Mouse (Mus musculus) A20 (cell line): ENCODE data around the gene Adamts6.

Experiments
- DNase-seq: peaks from one replicate; pipeline ENCODE4 v3.0.0-alpha.2; 2011; ENCODE audit warnings: low read depth, low spot score

The Adamts6 gene

GRCm38 (mm10) chr13:104460287-104460686, 172.7 kb downstream of the Adamts6 start:
- no peak for DNase-seq

DNA sequence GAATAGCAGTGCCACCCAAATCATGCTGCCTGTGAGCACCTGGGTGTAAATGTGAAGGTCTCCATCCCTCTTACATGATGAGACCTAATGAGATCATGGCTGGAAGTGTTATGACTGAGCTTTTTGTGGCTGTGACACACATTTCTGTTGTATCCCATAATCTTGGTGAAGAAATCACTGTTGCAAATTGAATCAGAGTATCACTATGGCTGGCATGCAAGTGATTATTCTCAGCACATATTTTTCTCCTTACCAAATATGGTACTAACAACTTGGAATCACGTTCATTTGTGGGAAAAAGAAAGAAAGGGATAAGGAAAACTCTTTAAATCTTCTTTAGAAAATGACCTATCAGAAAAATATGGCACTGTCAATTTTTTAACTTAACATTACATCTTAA, 180.4 kb downstream of the Adamts6 start:
- no peak for DNase-seq

DNA sequence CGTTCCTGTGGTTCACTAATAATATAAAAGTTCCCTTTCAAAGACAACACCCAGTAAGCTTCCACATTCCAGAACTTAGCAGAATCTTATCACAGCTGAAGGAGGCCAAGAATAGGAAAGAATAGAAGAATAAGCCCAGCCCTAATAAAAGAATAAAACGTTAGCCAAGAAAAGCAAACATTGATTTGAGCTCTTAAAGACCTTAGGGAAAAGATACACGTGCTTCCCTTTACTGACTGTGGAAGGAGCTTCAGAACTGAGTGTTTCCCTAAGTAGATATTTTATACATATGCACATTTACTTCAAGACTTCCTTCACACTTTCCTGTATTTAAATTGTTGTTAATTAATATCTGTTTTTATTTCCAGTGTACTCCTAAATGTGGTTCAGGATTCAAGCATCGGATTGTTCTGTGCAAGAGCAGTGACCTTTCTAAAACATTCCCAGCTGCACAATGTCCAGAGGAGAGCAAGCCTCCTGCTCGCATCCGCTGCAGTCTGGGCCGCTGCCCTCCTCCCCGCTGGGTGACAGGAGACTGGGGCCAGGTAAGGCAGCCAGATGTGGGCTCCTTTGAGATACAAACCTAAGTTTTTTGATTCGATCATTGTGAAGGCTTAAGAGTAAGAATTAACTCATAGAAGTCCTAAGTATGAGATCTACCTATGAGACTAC, 188.8 kb downstream of the Adamts6 start:
- DNase-seq: no peak

DNA sequence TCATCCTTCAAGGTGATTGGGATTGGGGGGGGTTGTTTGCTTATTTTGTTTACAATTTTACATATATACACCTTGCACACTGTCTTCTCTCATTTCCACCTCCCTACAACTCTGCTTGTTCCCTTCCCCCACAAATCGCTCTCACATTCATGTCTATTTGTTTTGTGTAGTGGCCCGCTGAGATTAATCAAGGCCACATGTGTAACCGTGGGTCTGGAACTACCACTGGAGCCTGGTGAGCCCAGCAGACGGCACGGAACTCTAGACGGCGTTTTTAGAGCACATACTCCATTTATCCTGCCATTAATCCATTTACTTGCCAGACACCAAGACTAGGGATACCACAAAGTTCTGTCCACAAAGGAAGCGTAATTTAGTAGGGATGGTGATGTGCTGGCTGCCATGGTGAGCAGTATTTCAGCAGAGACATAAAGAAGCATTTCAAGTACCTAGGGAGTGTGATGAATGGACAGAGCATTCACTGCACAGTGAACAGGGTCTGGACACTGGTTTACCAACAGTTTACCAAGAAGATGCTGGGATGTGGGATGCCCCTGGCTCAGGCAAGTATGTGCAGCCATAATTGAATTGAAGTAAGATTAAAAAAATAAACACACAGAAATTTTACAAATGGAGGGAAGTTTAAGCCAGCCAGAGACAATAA, 194.9 kb downstream of the Adamts6 start:
- DNase-seq: no peak

GRCm38 (mm10) chr13:104483111-104483722, 195.6 kb downstream of the Adamts6 start:
- no peak for DNase-seq

- no peak for DNase-seq
Measured at GRCm38 (mm10) chr13:104491046-104491811, 203.6 kb downstream of the Adamts6 start.

GRCm38 (mm10) chr13:104493466-104493993, 205.9 kb downstream of the Adamts6 start:
- DNase-seq: no peak

DNA sequence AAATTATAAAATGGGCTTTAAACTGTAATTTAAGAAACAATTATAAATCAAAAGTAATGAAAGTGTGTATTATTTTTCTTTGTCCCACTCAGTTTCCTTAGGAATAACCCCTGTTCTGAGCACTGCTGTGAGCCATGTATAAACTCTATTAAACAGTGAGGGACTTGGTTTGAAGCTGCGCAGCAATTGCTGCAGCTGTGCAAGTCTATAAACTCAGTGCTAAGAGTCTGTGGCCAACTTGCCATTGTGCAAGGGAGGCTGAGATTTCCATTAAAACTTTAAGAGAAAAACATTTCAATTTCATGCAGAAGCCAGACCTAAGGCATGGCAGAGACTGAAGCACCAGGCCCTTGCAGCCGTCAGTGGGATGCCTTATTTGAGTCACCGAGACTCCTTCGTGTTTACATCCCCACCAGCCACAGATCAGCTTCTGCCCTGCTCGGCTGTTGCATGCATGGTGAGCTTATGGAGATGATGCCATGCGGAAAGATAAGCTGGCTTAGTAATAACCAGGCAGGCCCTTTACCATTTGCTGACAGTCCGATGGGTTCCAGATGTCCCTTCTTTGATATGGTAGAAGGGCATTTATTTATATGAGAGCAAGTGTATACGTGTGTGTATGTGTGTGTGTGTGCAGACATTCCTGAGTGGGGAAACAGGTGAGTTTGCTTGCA, 206.7 kb downstream of the Adamts6 start:
- DNase-seq: no peak

GRCm38 (mm10) chr13:104497592-104497991, 210.0 kb downstream of the Adamts6 start:
- no peak for DNase-seq

- no peak for DNase-seq
Measured at GRCm38 (mm10) chr13:104498669-104499068, 211.0 kb downstream of the Adamts6 start.

- DNase-seq: no peak
Measured at GRCm38 (mm10) chr13:104499116-104500040, 211.7 kb downstream of the Adamts6 start.

GRCm38 (mm10) chr13:104502406-104502805, 214.8 kb downstream of the Adamts6 start:
- DNase-seq: no peak

- no peak for DNase-seq
Measured at GRCm38 (mm10) chr13:104504043-104504442, 216.4 kb downstream of the Adamts6 start.

DNA sequence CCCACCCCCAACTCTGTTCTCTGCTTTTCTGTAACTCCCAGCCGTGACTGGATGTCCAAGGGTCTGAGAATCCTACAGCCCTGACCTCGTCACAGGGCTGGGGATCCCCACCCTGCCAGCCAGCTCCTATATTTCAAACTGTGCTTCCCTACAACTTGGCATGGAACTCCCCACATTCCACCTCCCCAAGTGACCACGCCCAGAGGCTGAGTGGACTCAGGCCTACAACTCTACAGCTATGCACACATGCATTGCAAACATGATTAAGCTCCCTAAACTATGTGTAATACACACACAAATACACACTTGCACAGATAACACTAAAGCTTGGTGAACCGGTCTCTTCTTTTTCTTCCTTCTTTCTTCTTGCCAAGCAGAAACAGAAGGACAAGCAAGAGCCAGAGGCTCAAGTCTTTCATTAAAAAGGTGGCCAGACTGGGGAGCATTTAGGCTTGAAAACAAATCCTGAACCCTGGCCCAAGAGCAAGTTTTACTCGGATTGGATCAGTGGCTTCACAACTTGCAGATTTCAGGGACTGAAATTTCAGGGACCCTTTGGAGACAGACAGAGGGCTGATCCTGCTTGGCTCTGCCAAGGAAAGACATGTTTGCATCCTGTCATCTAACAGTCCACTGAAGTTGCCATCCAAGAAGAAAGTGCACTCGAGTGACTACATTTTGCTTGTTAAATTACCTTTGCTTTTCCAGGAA, 218.7 kb downstream of the Adamts6 start:
- no peak for DNase-seq

DNA sequence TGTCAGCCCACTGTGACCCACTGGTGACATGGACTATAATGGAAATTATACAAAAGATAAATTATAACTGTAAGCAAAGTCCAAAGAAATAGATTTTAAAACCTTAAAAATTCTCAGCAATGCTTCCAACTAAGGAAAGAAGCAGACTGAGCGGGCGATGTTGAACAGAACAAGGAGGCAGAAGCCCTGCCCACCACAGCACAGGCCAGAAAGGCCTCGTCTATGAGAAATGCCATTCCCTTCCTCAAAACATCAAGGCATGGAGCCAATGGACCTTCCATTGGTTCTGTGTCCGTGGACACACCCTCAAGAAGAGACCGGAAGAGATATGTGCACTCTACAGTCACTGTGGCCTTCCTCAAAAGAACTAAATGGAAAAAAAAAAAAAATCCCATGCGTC, 220.0 kb downstream of the Adamts6 start:
- no peak for DNase-seq

DNA sequence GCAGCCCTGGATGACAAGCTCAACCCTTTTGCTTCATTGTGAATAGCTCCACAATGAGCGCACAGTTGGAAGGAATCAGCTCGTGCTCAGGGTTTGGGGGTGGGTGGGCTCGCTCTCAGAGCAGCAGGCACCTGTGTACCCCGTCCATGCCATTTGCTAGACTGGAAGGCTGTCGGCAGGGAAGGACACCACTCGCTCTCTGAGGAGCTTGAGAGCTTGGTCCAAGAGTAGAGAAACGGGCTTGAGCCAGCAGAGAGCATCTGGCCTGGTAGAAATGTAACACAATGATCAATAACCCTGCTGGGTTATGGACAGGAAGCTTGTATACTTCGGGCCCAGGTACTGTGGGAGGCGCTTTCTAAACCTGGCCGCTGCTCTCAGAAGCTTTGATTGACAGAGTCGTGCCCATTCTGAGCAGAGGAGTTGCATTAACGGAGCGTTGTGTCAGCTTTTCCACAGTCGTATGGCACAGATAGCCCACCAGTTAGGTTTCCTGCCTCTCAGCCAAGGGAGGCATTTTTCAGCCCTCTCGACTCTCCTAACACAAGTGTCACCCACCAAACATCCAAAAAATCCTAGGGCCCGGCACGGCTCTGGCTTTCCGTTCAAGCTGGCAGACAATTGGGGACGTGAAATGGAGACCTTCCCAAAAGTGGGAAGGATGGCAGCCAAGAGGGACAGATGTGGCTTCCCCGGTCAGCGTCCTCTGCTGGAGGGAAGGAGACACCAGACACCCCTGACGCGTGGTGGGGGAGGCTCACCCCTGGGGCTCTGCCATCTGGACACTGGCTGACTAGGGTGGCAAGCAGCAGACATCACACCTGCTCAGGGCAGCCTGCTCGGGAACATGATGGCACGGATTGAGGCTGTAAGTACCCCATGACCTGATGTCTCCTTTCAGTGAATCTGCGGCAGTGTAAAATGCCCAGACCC, 222.2 kb downstream of the Adamts6 start:
- no peak for DNase-seq

DNA sequence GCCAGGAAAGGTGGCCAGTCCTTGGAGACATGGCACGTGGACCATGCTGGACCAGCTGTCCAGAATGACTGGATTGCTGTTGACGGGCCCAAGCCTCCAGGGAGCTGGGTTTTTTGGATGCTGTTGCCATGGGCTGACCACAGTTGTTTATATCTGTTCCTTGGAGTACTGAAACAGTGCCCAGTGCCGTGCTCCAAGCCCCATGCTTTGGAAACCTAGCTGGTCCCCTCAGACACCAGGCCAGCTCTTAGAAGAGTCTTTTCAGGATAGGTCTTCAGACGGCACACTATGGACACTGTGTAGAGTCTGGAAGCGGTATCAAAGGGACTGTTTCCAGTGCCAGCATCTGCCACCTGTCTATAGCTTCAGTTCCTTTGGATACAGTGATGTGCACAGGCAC, 223.1 kb downstream of the Adamts6 start:
- DNase-seq: no peak

GRCm38 (mm10) chr13:104515054-104515453, 227.4 kb downstream of the Adamts6 start:
- no peak for DNase-seq

DNA sequence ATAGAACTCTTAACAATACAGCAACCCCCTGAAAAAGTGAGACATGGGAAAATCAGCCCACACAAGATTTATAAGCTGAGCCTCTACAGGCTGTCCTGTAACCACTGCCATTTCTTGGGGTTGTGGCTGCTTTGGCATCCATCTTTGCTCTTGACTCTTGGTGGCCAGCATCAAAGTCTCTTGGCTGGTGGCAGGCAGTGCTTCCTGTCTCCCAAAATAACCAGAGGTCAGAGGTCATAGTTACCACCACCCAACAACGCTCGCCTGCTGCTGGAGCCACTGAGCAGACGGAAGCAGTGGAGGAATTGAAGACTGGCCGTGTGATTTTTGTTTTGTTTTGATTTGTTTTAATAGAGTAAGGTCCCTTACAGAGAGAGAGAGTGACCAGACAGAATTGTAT, 228.5 kb downstream of the Adamts6 start:
- DNase-seq: no peak
